Mouse (Mus musculus): Measurements from ENCODE around the gene Ntf5.

Ntf5 gene

DNA sequence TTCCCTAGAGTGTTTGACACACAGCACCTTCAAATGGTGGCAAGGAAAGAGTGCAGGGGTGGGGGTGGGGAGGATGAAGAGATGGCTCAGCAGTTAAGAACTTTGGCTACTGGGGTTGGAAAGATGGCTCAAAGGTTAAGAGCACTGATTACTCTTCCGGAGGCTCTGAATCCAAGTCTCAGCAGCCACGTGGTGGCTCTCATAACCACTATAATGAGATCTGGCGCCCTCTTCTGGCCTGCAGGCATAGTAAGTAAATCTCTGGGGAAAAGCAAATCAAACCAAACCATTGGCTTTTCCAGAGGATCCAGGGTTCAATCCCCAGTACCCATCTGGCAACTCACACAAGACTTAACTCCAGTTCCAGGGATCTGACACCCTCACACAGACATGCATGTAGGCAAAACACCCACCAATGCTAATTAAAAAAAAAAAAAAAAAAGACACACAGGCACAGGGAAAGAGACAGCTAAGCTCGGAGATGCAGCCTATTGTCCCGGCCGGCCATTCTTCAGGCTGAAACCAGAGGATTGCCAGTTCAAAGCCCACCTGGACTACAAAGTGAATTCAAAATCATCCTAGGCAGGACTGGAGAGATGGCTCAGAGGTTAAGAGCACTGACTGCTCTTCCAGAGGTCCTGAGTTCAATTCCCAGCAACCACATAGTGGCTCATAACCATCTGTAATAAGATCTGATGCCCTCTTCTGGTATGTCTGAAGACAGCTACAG, 9.8 kb upstream of the Ntf5 start:
- DNase-seq (ENCODE audit: low spot score): peak; percentile 80

- DNase-seq (ENCODE audit: low spot score): peak; percentile 72
These were observed 8.1 kb upstream of the Ntf5 start, which contains the start of gene Kcna7 for GRCm38 (mm10) chr7:45405091-45406075. Kcna7 (plus strand) TSS chr7:45405653.

DNA sequence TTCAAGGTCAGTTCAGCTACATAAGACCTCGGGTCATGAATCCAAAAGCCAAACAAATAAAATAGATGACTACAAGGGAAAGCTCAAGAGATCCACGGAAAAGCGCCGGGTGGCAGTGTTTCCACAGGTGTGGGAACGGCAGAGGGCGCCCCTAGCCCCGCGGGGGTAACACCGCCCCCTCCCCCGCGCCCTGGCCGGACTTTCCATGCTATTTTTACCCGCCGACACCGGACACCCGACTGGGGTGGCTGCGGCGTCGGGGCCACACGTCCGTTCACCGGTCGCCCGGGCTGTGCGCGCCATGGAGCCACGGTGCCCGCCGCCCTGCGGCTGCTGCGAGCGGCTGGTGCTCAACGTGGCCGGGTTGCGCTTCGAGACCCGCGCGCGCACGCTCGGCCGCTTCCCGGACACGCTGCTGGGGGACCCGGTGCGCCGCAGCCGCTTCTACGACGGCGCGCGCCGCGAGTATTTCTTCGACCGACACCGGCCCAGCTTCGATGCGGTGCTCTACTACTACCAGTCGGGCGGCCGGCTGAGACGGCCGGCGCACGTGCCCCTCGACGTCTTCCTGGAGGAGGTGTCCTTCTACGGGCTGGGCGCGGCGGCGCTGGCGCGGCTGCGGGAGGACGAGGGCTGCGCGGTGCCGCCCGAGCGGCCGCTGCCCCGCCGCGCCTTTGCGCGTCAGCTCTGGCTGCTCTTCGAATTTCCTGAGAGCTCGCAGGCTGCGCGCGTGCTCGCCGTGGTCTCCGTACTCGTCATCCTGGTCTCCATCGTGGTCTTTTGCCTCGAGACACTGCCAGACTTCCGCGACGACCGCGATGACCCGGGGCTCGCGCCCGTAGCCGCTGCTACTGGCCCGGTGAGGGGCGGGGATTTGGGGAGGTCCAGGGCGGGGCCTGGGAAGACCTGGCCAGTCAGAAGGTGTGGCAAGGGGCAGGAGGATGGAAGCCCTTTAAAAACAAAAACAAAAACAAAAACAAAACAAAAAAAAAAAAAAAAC, 7.0 kb upstream of the Ntf5 start:
- DNase-seq (ENCODE audit: low spot score): no peak

DNA sequence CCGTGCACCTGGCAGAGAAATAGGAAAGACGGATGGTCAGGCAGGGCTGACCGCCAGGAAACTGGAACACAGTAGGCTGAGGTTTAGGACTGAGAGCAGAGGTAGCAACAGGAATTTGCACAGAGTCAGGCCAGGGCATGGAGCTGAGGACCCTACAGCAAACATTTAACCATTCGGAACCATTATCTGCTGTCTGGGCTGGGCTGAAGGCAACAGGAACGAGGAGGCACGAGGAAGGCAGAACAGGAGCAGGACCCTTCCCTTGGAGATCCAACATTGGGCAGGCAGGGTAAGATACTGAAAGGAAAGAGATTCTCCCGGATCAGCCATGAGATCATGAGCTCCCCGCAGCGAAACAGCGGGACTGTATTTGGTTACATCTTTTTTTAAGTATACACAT, 5.7 kb upstream of the Ntf5 start:
- no peak for DNase-seq (ENCODE audit: low spot score)

DNA sequence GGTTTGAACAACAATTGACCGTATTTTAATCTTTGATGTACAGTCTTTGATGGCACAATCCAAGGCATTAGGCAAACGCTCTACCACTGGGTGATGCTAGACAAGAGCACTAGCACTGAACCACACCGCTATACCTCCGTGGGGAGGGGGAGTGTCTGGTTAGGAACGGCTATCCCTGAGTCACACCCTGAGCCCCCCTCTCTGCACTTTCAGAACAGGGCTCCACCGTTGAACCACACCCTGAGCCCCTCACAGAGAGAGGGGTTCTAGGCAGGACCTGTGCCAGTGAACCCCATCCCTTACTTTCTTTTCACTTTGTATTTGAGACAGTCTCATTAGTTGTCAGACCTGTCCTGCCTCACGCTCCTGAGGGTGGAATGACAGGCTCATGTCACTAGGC, 5.1 kb upstream of the Ntf5 start:
- DNase-seq (ENCODE audit: low spot score): no peak

- DNase-seq (ENCODE audit: low spot score): no peak
These were observed 4.5 kb upstream of the Ntf5 start for GRCm38 (mm10) chr7:45408949-45409348.

- DNase-seq (ENCODE audit: low spot score): no peak
These were observed 3.9 kb upstream of the Ntf5 start for GRCm38 (mm10) chr7:45409497-45410163.

DNA sequence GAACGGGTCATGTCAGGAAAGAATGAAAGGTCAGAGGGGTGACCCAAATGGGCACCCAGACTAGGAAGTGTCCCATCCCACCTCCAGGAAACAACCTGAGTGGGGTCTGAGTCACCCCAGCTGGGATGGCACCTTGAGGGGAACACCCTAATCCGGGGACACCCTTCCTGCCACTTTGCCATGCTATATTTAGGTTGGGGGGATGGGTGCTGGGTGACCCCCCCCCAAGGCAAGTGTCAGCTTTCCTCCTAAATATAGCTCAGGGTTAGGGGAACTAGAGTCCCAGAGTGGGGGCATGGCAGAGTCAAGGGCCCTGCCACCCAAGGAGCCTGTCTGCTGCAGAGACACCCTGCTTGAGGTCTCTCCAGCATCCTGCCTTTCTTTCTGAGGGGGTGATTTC, 1.1 kb upstream of the Ntf5 start:
- no peak for DNase-seq (ENCODE audit: low spot score)

GRCm38 (mm10) chr7:45413864-45414739, 607 bp downstream of the Ntf5 start:
- no peak for DNase-seq (ENCODE audit: low spot score)

DNA sequence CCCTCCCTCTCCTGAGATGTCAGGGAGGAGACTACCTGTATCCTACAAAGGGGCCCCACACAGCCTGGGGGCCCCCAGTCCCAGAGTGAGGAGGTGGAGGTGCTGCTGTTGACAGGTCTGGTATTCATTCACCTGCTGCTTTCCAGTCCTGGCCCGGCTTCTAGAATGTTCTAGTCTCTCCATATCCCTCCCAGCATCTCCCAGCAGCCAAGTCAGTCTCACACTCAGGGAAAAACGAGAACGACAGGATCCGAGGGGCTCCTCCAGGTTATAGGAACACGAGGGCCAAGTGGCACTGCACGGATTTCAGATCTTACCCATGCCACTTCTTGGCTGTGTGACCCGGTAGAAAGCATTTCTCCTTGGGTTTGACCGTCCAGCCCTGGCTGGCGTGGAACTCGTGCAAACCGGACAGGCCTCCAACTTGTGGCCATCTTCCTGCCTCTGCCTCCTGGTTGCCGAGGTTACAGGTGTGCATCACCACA, 1.3 kb downstream of the Ntf5 start:
- no peak for DNase-seq (ENCODE audit: low spot score)

GRCm38 (mm10) chr7:45415636-45416035, 2.1 kb downstream of the Ntf5 start:
- DNase-seq (ENCODE audit: low spot score): no peak

DNA sequence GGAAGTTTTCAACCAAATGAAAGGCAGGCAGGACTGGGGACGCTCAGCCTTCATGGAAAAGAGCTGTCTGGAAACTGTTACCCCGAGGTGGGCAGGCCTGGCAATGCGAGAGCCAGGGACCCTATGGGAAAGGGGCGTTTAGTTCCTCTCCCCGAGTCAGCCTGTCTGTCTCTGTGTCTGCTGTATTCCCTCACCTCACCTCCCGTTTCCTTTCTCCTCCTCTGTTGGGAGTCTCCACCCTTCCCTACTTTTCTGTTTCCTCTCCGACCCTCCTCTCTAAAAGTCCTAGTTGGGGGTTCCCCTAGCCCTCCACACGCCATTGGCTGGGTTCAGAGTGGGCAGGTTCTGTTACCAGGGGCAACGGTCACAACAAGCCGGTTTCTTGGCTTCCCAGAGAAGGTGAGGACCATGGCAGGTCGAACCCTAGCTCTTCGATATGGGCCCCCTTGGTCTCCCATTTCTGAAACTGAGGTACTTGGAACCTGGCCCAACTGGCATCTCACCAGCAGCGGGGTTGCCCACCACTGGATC, 4.5 kb downstream of the Ntf5 start:
- no peak for DNase-seq (ENCODE audit: low spot score)

DNA sequence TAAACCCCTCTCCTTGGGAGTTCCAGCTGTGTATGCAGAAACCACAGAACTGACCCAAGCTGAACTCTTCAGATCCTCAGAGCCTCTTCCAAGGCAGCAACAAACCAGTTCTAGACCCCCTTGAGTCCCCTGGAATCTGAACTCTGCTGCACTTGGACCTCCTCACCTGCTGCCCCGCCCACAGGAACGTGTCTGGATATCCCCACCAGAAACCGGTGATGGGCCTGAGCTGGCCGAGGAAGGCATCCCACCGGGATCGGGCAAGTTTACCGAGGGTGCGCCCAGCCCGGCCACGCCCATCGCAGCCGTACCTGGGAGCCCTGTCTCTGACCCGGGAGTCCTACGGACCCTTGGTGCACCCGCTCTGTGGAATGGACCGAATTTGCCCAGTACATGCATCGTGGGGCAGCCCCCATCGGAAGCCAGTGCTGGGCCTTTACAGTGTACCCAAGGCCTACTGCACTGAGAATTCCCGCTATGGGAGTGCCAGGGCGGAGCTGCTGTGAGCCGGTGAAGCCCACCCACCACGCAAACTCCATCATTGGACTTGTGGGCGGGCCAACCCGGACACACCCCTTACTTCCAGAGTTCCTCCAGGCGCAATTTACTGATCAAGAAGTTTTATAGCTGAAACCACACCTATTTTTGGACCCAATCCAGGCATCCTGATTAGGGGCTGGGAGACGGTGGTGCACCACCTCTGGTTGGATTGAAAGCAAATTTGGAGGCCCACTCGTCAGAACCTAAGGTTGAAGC, 6.5 kb downstream of the Ntf5 start:
- no peak for DNase-seq (ENCODE audit: low spot score)

DNA sequence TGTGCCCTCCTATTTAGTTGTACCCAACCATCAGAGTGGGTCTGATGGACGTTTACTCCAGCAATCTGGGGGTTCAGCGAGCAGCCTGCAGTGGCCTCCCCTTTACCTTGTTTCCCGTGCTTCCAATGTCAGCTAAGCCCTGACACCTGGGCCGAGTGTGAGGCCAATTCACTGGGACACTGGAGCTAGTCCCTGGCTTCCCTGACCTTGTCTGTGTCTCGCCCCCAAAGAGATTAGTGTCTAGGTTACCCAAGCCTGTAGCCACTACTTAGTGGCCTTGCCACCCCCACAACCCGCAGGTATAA, 7.1 kb downstream of the Ntf5 start, which contains the start of gene Lhb:
TSS of gene Lhb (plus strand) at position 206 of the 305 bp plus-strand sequence.
- no peak for DNase-seq (ENCODE audit: low spot score)

DNA sequence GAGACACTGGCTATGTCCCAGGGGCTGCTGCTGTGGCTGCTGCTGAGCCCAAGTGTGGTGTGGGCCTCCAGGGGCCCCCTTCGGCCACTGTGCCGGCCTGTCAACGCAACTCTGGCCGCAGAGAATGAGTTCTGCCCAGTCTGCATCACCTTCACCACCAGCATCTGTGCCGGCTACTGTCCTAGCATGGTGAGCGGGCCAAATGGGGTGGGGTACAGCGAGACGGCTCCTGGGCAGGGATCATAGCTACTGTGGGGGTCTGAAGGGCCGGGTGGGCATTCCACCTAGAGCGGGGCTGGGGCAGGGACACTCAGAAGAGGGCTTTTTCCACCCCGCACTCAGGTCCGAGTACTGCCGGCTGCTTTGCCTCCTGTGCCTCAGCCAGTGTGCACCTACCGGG, 7.7 kb downstream of the Ntf5 start:
- no peak for DNase-seq (ENCODE audit: low spot score)

DNA sequence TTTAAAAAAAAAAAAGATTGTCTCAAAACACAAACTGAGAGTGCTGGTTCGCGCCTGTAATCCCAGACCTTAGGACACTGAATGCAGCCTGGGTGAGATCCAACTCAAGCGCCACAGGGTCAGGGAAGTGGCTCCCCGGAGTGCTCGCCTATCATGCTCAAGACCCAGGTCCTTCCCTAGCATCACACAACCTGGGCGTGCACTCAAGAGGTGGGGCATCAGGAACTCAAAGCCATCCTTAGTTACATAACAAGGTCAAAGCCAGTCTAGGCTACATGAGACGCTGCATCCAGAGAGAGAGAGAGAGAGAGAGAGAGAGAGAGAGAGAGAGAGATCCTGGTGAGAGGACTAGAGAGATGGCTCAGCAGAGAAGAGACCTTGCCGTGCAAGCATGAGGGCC, 13.1 kb downstream of the Ntf5 start:
- DNase-seq (ENCODE audit: low spot score): no peak

GRCm38 (mm10) chr7:45433835-45434202, 20.3 kb downstream of the Ntf5 start:
- no peak for DNase-seq (ENCODE audit: low spot score)

- peak; percentile 100 for DNase-seq (ENCODE audit: low spot score)
These were observed 20.9 kb downstream of the Ntf5 start, which contains the start of gene Gys1 for GRCm38 (mm10) chr7:45434203-45435015. Gys1 (plus strand) TSS chr7:45434844.

Data from retina, embryonic 14.5 days (tissue).